Mouse (Mus musculus): Measurements from ENCODE around the gene Cd48.
"Not testable (repeated sequence)": the region's sequence is repeated elsewhere in the genome, so short reads cannot be mapped to it uniquely, and the experiment has no call there.

Cd48 gene

GRCm38 (mm10) chr1:171693918-171694317 lies 12.1 kb downstream of the Cd48 start:
- no peak for DNase-seq (ENCODE audit: low read depth, low spot score)

GRCm38 (mm10) chr1:171698983-171699382 lies 17.2 kb downstream of the Cd48 start:
- peak; percentile 2 for DNase-seq (ENCODE audit: low read depth, low spot score)

GRCm38 (mm10) chr1:171713736-171714135 lies 31.9 kb downstream of the Cd48 start:
- not testable (repeated sequence) for DNase-seq (ENCODE audit: low read depth, low spot score)

- no peak for DNase-seq (ENCODE audit: low read depth, low spot score)
These were observed 33.6 kb downstream of the Cd48 start for GRCm38 (mm10) chr1:171715434-171715833.

- no peak for DNase-seq (ENCODE audit: low read depth, low spot score)
These were observed 34.4 kb downstream of the Cd48 start for GRCm38 (mm10) chr1:171716232-171716631.

- DNase-seq (ENCODE audit: low read depth, low spot score) = no peak
These were observed 49.4 kb downstream of the Cd48 start for GRCm38 (mm10) chr1:171731195-171731594.

- no peak for DNase-seq (ENCODE audit: low read depth, low spot score)
These were observed 53.1 kb downstream of the Cd48 start for GRCm38 (mm10) chr1:171734898-171735297.

GRCm38 (mm10) chr1:171748127-171748969 lies 66.5 kb downstream of the Cd48 start:
- no peak for DNase-seq (ENCODE audit: low read depth, low spot score)
